Mouse (Mus musculus) kidney, postnatal 25 days (tissue): Measurements from ENCODE around the gene Olfr317.
"Not testable (repeated sequence)": the region's sequence is repeated elsewhere in the genome, so short reads cannot be mapped to it uniquely, and the experiment has no call there.

Source experiments
- DNase-seq, 2 experiments: peaks; one replicate each; pipeline ENCODE4 v3.0.0; 2021; ENCODE audit warnings: mixed read lengths in 2 of 2

Olfr317 gene

GRCm38 (mm10) chr11:58738792-58739262 is at the start of gene Olfr317:
Olfr317 (minus strand) TSS chr11:58739212.
- DNase-seq = no peak

GRCm38 (mm10) chr11:58788346-58788745 is 49.3 kb upstream of the Olfr317 start:
- DNase-seq = no peak

GRCm38 (mm10) chr11:58787651-58788050 is 48.6 kb upstream of the Olfr317 start:
- DNase-seq = no peak

GRCm38 (mm10) chr11:58784182-58784581 is 45.2 kb upstream of the Olfr317 start:
- no peak for DNase-seq

- no peak for DNase-seq
These were observed 43.6 kb upstream of the Olfr317 start, which contains the start of gene Olfr314 for GRCm38 (mm10) chr11:58782480-58783089. Olfr314 (plus strand) TSS chr11:58782952.

GRCm38 (mm10) chr11:58772888-58773287 is 33.9 kb upstream of the Olfr317 start, which contains the start of gene Olfr315:
Olfr315 (plus strand) TSS chr11:58773188.
- no peak for DNase-seq

GRCm38 (mm10) chr11:58752434-58752833 is 13.4 kb upstream of the Olfr317 start, which contains the start of gene Olfr316:
Olfr316 (plus strand) TSS chr11:58752734.
- DNase-seq = no peak

- DNase-seq = not testable (repeated sequence)
These were observed 12.1 kb upstream of the Olfr317 start for GRCm38 (mm10) chr11:58751096-58751495.

- no peak for DNase-seq
These were observed 5.6 kb downstream of the Olfr317 start for GRCm38 (mm10) chr11:58733372-58733771.

GRCm38 (mm10) chr11:58727896-58728650 is 10.9 kb downstream of the Olfr317 start:
- peak; percentile 54 to 57 for DNase-seq

GRCm38 (mm10) chr11:58723914-58724313 is 15.1 kb downstream of the Olfr317 start, which contains the start of gene Olfr318:
Olfr318 (minus strand) TSS chr11:58724014.
- no peak for DNase-seq

- no peak for DNase-seq
These were observed 19.3 kb downstream of the Olfr317 start for GRCm38 (mm10) chr11:58719701-58720100.

- DNase-seq = not testable (repeated sequence)
These were observed 21.3 kb downstream of the Olfr317 start for GRCm38 (mm10) chr11:58717723-58718122.

GRCm38 (mm10) chr11:58709086-58709485 is 29.9 kb downstream of the Olfr317 start:
- no peak for DNase-seq

GRCm38 (mm10) chr11:58698862-58699261 is 40.1 kb downstream of the Olfr317 start, which contains the start of gene Olfr319:
Olfr319 (plus strand) TSS chr11:58699162.
- DNase-seq = no peak
